9 mouse cellular contexts compared by ENCODE assay signal in the genomic region with DNA sequence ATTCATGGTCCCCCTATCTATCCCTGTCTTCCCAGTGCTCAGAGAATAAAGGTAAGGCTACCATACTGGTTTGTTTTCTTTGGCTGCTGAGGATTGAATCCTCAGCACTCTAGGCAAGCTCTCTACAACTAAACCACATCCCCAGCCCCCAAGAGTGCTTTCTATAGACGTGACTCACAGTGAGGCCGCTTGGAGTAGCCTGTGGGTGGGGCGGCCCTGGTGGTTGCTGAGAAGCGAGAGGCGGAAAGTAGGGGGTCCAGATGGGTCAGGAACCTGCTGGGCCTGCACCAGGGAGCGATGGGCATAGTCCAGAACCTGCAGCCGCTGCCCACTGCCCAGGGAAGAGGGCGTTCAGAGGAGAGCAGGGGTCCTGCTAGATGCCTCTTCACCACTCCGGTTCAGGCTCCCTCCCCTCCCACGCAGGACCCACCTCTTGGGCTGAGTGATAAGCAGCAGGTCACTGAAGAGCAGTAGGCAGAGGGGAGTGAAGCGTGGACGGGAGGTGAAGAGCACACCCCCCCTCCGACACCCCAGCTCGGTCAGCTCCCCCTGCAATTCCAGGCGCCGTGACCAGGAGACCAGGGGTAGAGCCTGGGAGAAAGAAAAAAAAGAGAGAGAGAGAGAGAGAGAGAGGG. TPM values are rescaled to one million over a fixed set of nuclear protein-coding genes. Genes with fewer than 3 reads are reported as not detected.
A peak's percentile ranks its signal among the peaks of the same experiment; 100 is the strongest.
DNase-seq lines count a peak whose midpoint lies in the region; ATAC-seq and TF ChIP-seq lines count a peak whose summit lies in the region.
"Had no signal": no experiment of that assay in that cellular context is flagged by ENCODE, and none has a peak within 500 bp of the region (broad histone marks: within the 10 kb centered on the region; RNA-seq: fewer than 3 reads in every experiment).

No protein-coding gene starts in this region.

- peaks cover 13% of the 10 kb centered on the region; the same call in 1 of the 2 replicates for H3K36me3 ChIP-seq in kidney, embryonic 15.5 days
- no peaks in the 10 kb centered on the region for H3K36me3 ChIP-seq in hindbrain, embryonic 16.5 days (ENCODE audit: control insufficient read depth, insufficient read depth, low read length)
- H3K36me3 ChIP-seq in neural tube, embryonic 14.5 days (ENCODE audit: control insufficient read depth, insufficient read depth, low read length) = no peaks in the 10 kb centered on the region
- no peaks in the 10 kb centered on the region for H3K36me3 ChIP-seq in liver, embryonic 12.5 days

- no peaks in the 10 kb centered on the region for H3K9me3 ChIP-seq in kidney, embryonic 15.5 days (replicated peaks)
- no peaks in the 10 kb centered on the region for H3K9me3 ChIP-seq in hindbrain, embryonic 16.5 days (ENCODE audit: control insufficient read depth, low read length)
- H3K9me3 ChIP-seq in neural tube, embryonic 14.5 days (ENCODE audit: control insufficient read depth, low read length) = no peaks in the 10 kb centered on the region
- H3K9me3 ChIP-seq in liver, embryonic 12.5 days (replicated peaks) = no peaks in the 10 kb centered on the region

- intact Hi-C loops in gastrocnemius, adult 2 months (cut with DNase I) = no loop called here

- H3K27ac ChIP-seq in kidney, embryonic 15.5 days = no peak overlapping the region
- peak overlapping the region; percentile 87 for H3K27ac ChIP-seq in hindbrain, embryonic 16.5 days (ENCODE audit: low read depth, low read length)
- H3K27ac ChIP-seq in neural tube, embryonic 14.5 days (ENCODE audit: low read depth, low read length) = peak overlapping the region; percentile 84
- no peak overlapping the region for H3K27ac ChIP-seq in liver, embryonic 12.5 days
- H3K27ac ChIP-seq in gastrocnemius, adult 2 months = no peak overlapping the region

- no peak; the same call in 1 of the 2 replicates for ATAC-seq in kidney, embryonic 15.5 days (replicated peaks; ENCODE audit: low FRiP score)
- peak; percentile 66 for ATAC-seq in hindbrain, embryonic 16.5 days
- ATAC-seq in neural tube, embryonic 14.5 days (ENCODE audit: low read depth) = peak; percentile 69; the same call in 1 of the 2 replicates
- ATAC-seq in liver, embryonic 12.5 days = no peak
- ATAC-seq: Patski had no signal

- peak overlapping the region; percentile 23; the same call in 1 of the 2 replicates for H3K9ac ChIP-seq in kidney, embryonic 15.5 days
- H3K9ac ChIP-seq in hindbrain, embryonic 16.5 days (ENCODE audit: low read depth, low read length) = peak overlapping the region; percentile 71
- peak overlapping the region; percentile 56 for H3K9ac ChIP-seq in neural tube, embryonic 14.5 days (replicated peaks; ENCODE audit: low read depth, low read length)
- no peak overlapping the region for H3K9ac ChIP-seq in liver, embryonic 12.5 days

- peaks cover 21% of the 10 kb centered on the region for H3K4me1 ChIP-seq in kidney, embryonic 15.5 days
- peaks cover 2% of the 10 kb centered on the region; the same call in 1 of the 2 replicates for H3K4me1 ChIP-seq in hindbrain, embryonic 16.5 days (ENCODE audit: control insufficient read depth, insufficient read depth, low read depth, low read length)
- H3K4me1 ChIP-seq in neural tube, embryonic 14.5 days (ENCODE audit: control insufficient read depth, insufficient read depth, low read length) = no peaks in the 10 kb centered on the region
- H3K4me1 ChIP-seq in liver, embryonic 12.5 days = 0 out of 2 replicates have a peak, but pooled peaks cover 5% of the 10 kb centered on the region

- no peak for DNase-seq in kidney, adult 8-10 months
- DNase-seq in cerebellum, postnatal 25 days = peak; percentile 36 to 39
- no peak for DNase-seq in gastrocnemius, adult 2 months
- no peak for DNase-seq in adrenal gland, postnatal 14 days

- peaks cover 27% of the 10 kb centered on the region for H3K27me3 ChIP-seq in kidney, embryonic 15.5 days
- no peaks in the 10 kb centered on the region; the same call in 1 of the 2 replicates for H3K27me3 ChIP-seq in hindbrain, embryonic 16.5 days (replicated peaks; ENCODE audit: control insufficient read depth, insufficient read depth, low read length)
- no peaks in the 10 kb centered on the region for H3K27me3 ChIP-seq in neural tube, embryonic 14.5 days (ENCODE audit: control insufficient read depth, insufficient read depth, low read length)
- peaks cover 28% of the 10 kb centered on the region for H3K27me3 ChIP-seq in liver, embryonic 12.5 days (replicated peaks)
- H3K27me3 ChIP-seq: Patski had no signal

- H3K4me2 ChIP-seq in kidney, embryonic 15.5 days = peak overlapping the region; percentile 54
- peak overlapping the region; percentile 58 for H3K4me2 ChIP-seq in hindbrain, embryonic 16.5 days (ENCODE audit: low read length)
- peak overlapping the region; percentile 47 for H3K4me2 ChIP-seq in neural tube, embryonic 14.5 days (ENCODE audit: low read depth, low read length)
- no peak overlapping the region; the same call in 1 of the 2 replicates for H3K4me2 ChIP-seq in liver, embryonic 12.5 days

- WGBS in kidney, embryonic 15.5 days = 23% methylated on average over 16 of the region's 16 CpGs
- 9% methylated on average over 16 of the region's 16 CpGs for WGBS in hindbrain, embryonic 16.5 days
- 3% methylated on average over 13 of the region's 16 CpGs for WGBS in neural tube, embryonic 14.5 days
- 47% methylated on average over 16 of the region's 16 CpGs for WGBS in liver, embryonic 12.5 days (ENCODE audit: insufficient replicate concordance)

- peak overlapping the region; percentile 26 for H3K4me3 ChIP-seq in kidney, embryonic 15.5 days (replicated peaks)
- H3K4me3 ChIP-seq in hindbrain, embryonic 16.5 days (ENCODE audit: low read length) = peak overlapping the region; percentile 50
- H3K4me3 ChIP-seq in neural tube, embryonic 14.5 days (ENCODE audit: low read depth, low read length) = peak overlapping the region; percentile 39
- no peak overlapping the region for H3K4me3 ChIP-seq in liver, embryonic 12.5 days
- H3K4me3 ChIP-seq in gastrocnemius, adult 2 months = no peak overlapping the region

- no peak for TF ChIP-seq CTCF in gastrocnemius, adult 2 months (IDR thresholded peaks at IDR 0.05)

RNA-seq across cellular contexts. Expression of gene Arhgef15, which starts 10.4 kb away (rescaled TPM):
- polyA plus RNA-seq in kidney, embryonic 15.5 days (2015; fragmentation: Nextera tagmentation; extraction: Ambion mirVana) = 15.8 and 19.6 TPM in 2 replicates
- polyA plus RNA-seq in hindbrain, embryonic 16.5 days (2015; fragmentation: Nextera tagmentation; extraction: Ambion mirVana) = 27.2 and 33.9 TPM in 2 replicates
- polyA plus RNA-seq in neural tube, embryonic 14.5 days (2014; fragmentation: Nextera tagmentation; extraction: Ambion mirVana) = 20.4 and 24.7 TPM in 2 replicates
- polyA plus RNA-seq in liver, embryonic 12.5 days (2016; fragmentation: Nextera tagmentation; extraction: Ambion mirVana) = 2.9 and 3.0 TPM in 2 replicates
- total RNA-seq in gastrocnemius, adult 2 months (2021) = 1 to 10 TPM; 5.9 to 9.7 TPM
- 28.7 and 31.9 TPM in 2 replicates for total RNA-seq in adrenal gland, postnatal 14 days (2021)

RNA-seq across cellular contexts. Expression of gene Odf4, which starts 20.0 kb away (rescaled TPM):
- polyA plus RNA-seq in kidney, embryonic 15.5 days (2015; fragmentation: Nextera tagmentation; extraction: Ambion mirVana) = not detected in 2 replicates
- 0.34 and 0.67 TPM in 2 replicates for polyA plus RNA-seq in hindbrain, embryonic 16.5 days (2015; fragmentation: Nextera tagmentation; extraction: Ambion mirVana)
- polyA plus RNA-seq in neural tube, embryonic 14.5 days (2014; fragmentation: Nextera tagmentation; extraction: Ambion mirVana) = 0.89 and 1.3 TPM in 2 replicates
- not detected in 2 replicates for polyA plus RNA-seq in liver, embryonic 12.5 days (2016; fragmentation: Nextera tagmentation; extraction: Ambion mirVana)
- total RNA-seq in gastrocnemius, adult 2 months (2021) = not detected
- total RNA-seq in adrenal gland, postnatal 14 days (2021) = 0.30 and 0.45 TPM in 2 replicates
- polyA plus RNA-seq: Patski had no signal

RNA-seq across cellular contexts. Expression of gene Slc25a35, which starts 21.0 kb away (rescaled TPM):
- 4.8 and 5.0 TPM in 2 replicates for polyA plus RNA-seq in kidney, embryonic 15.5 days (2015; fragmentation: Nextera tagmentation; extraction: Ambion mirVana)
- polyA plus RNA-seq in hindbrain, embryonic 16.5 days (2015; fragmentation: Nextera tagmentation; extraction: Ambion mirVana) = 2.3 and 3.4 TPM in 2 replicates
- polyA plus RNA-seq in neural tube, embryonic 14.5 days (2014; fragmentation: Nextera tagmentation; extraction: Ambion mirVana) = 1.6 and 2.2 TPM in 2 replicates
- polyA plus RNA-seq in liver, embryonic 12.5 days (2016; fragmentation: Nextera tagmentation; extraction: Ambion mirVana) = 0.87 and 0.90 TPM in 2 replicates
- 1 to 10 TPM; 2.9 to 5.0 TPM for total RNA-seq in gastrocnemius, adult 2 months (2021)
- total RNA-seq in adrenal gland, postnatal 14 days (2021) = 54.6 and 55.8 TPM in 2 replicates

RNA-seq across cellular contexts. Expression of gene Rangrf, which starts 28.1 kb away (rescaled TPM):
- 63.4 and 67.7 TPM in 2 replicates for polyA plus RNA-seq in kidney, embryonic 15.5 days (2015; fragmentation: Nextera tagmentation; extraction: Ambion mirVana)
- 30.0 and 36.9 TPM in 2 replicates for polyA plus RNA-seq in hindbrain, embryonic 16.5 days (2015; fragmentation: Nextera tagmentation; extraction: Ambion mirVana)
- 25.5 and 30.6 TPM in 2 replicates for polyA plus RNA-seq in neural tube, embryonic 14.5 days (2014; fragmentation: Nextera tagmentation; extraction: Ambion mirVana)
- polyA plus RNA-seq in liver, embryonic 12.5 days (2016; fragmentation: Nextera tagmentation; extraction: Ambion mirVana) = 54.7 and 61.0 TPM in 2 replicates
- 10 to 100 TPM; 55.4 to 71.1 TPM for total RNA-seq in gastrocnemius, adult 2 months (2021)
- total RNA-seq in adrenal gland, postnatal 14 days (2021) = 16.3 and 24.8 TPM in 2 replicates

RNA-seq across cellular contexts. Expression of gene Rpl26, which starts 45.5 kb away (rescaled TPM):
- polyA plus RNA-seq in kidney, embryonic 15.5 days (2015; fragmentation: Nextera tagmentation; extraction: Ambion mirVana) = 1,042 and 1,119 TPM in 2 replicates
- 487 and 500 TPM in 2 replicates for polyA plus RNA-seq in hindbrain, embryonic 16.5 days (2015; fragmentation: Nextera tagmentation; extraction: Ambion mirVana)
- polyA plus RNA-seq in neural tube, embryonic 14.5 days (2014; fragmentation: Nextera tagmentation; extraction: Ambion mirVana) = 594 and 606 TPM in 2 replicates
- polyA plus RNA-seq in liver, embryonic 12.5 days (2016; fragmentation: Nextera tagmentation; extraction: Ambion mirVana) = 938 and 976 TPM in 2 replicates
- 100 to 1,000 TPM; 606 to 729 TPM for total RNA-seq in gastrocnemius, adult 2 months (2021)
- total RNA-seq in adrenal gland, postnatal 14 days (2021) = 1,094 and 1,263 TPM in 2 replicates

Comparison
In these comparisons a context has a peak if more than half of its experiments do, and no peak if none do; other contexts are left out.
1. ATAC-seq: peak in hindbrain, embryonic 16.5 days (single experiment) and neural tube, embryonic 14.5 days (single experiment); none in kidney, embryonic 15.5 days (single experiment) and liver, embryonic 12.5 days (single experiment).
2. H3K27ac ChIP-seq: peak in hindbrain, embryonic 16.5 days (single experiment) and neural tube, embryonic 14.5 days (single experiment); none in kidney, embryonic 15.5 days (single experiment), liver, embryonic 12.5 days (single experiment) and gastrocnemius, adult 2 months (single experiment).
3. H3K4me3 ChIP-seq: peak in kidney, embryonic 15.5 days (single experiment), hindbrain, embryonic 16.5 days (single experiment) and neural tube, embryonic 14.5 days (single experiment); none in liver, embryonic 12.5 days (single experiment) and gastrocnemius, adult 2 months (single experiment).
4. DNase-seq: peak in cerebellum, postnatal 25 days (2 of 2); none in kidney, adult 8-10 months (0 of 2), gastrocnemius, adult 2 months (single experiment) and adrenal gland, postnatal 14 days (single experiment).